Mouse (Mus musculus) lung, postnatal 0 days (tissue): ENCODE data around the gene Cacna2d2. TPM values are rescaled to one million over a fixed set of nuclear protein-coding genes. Genes with fewer than 3 reads are reported as not detected.
A peak's percentile ranks its signal among the peaks of the same experiment; 100 is the strongest.

ENCODE experiments used
- ATAC-seq: fragments of 200-750 bp; cut with Nextera tagmentation; 2 replicates; pipeline ENCODE4 v1.8.0; 2017; ENCODE audit warnings: moderate library complexity
- DNase-seq: peaks from one replicate; pipeline ENCODE4 v3.0.0-alpha.2; 2016; ENCODE audit warnings: low spot score
- H3K27ac ChIP-seq: fragments of 300-500 bp; sonication (generic); 2 replicates; pipeline ENCODE4 v1.5.1; 2014; ENCODE audit warnings: antibody characterized with exemption, mild to moderate bottlenecking, low read length, mixed read lengths
- H3K27me3 ChIP-seq: fragments of 300-500 bp; sonication (generic); replicated peaks from 2 replicates; pipeline ENCODE4 v1.6.1; 2014; ENCODE audit warnings: low read length, mixed read lengths; ENCODE audit not compliant: insufficient read depth
- H3K36me3 ChIP-seq: fragments of 300-500 bp; sonication (generic); 2 replicates; pipeline ENCODE4 v1.6.1; 2014; ENCODE audit warnings: low read length, mixed read lengths; ENCODE audit not compliant: insufficient read depth
- H3K4me1 ChIP-seq: fragments of 300-500 bp; sonication (generic); 2 replicates; pipeline ENCODE4 v1.6.1; 2014; ENCODE audit warnings: antibody characterized with exemption, low read depth, low read length, mixed read lengths; ENCODE audit not compliant: insufficient read depth
- H3K4me2 ChIP-seq: fragments of 300-500 bp; sonication (generic); replicated peaks from 2 replicates; pipeline ENCODE4 v1.6.1; 2014; ENCODE audit warnings: low read depth, mild to moderate bottlenecking, low read length, moderate library complexity, mixed read lengths
- H3K4me3 ChIP-seq: fragments of 300-500 bp; sonication (generic); 2 replicates; pipeline ENCODE4 v1.5.1; 2014; ENCODE audit warnings: low read depth, low read length
- H3K9ac ChIP-seq: fragments of 300-500 bp; sonication (generic); replicated peaks from 2 replicates; pipeline ENCODE4 v1.6.1; 2014; ENCODE audit warnings: low read depth, mild to moderate bottlenecking
- H3K9me3 ChIP-seq: fragments of 300-500 bp; sonication (generic); 2 replicates; pipeline ENCODE4 v1.6.1; 2016; ENCODE audit warnings: low read length, mixed read lengths
- CTCF ChIP-seq: IDR thresholded peaks from 2 replicates; pipeline ENCODE4 v1.5.1; 2016; ENCODE audit warnings: antibody characterized with exemption, mild to moderate bottlenecking
- EP300 ChIP-seq: IDR thresholded peaks from 2 replicates; pipeline ENCODE4 v1.6.1; 2016; ENCODE audit warnings: antibody characterized with exemption, mild to moderate bottlenecking, control low read depth
- WGBS: fragments of 180-500 bp; shearing (Covaris S2); extraction: QIAGEN DNeasy Blood & Tissue Kit; methylation state at CpG from one replicate; pipeline ENCODE4 v1.1.7; 2014; 5-methylcytosine and 5-hydroxymethylcytosine counted together
- polyA plus RNA-seq: library from polyadenylated mRNA; unstranded; fragments of >200 nt; fragmentation: Nextera tagmentation; extraction: Ambion mirVana; gene quantifications from 2 replicates; pipeline ENCODE4 v1.2.1, GENCODE M21; 2015

Cacna2d2 gene
- polyA plus RNA-seq, 1 experiment from 2014 or later, result 0.04 TPM

DNA sequence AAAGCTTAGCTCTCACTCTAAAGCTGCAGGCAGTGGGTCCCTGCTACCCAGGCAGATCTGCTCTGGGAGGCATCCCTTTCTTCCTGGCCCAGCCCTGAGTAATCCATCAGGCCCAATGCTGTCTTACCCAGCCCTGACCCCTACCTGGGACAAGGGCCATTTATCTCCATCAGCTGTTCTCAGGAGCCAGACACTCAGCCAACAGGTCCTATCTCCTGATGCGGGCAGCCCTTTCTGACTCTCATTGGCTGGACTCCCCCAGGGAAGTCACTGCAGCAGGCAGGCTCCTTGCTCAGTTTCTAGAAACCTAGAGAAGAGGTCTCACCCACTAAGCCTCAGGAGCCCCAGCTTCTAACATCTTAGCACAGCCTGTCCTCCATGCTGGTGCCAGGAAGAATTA is 31.1 kb upstream of the Cacna2d2 start:
- Histone ChIP-seq H3K4me3 (no peak overlapping the region), H3K27ac (no peak overlapping the region), H3K9ac (no peak overlapping the region), H3K4me2 (no peak overlapping the region), H3K9me3 (no peaks in the 10 kb centered on the region), H3K27me3 (no peaks in the 10 kb centered on the region), H3K4me1 (no peaks in the 10 kb centered on the region), H3K36me3 (no peaks in the 10 kb centered on the region)
- ATAC-seq, result no peak
- no peak for DNase-seq
- WGBS, result 40% methylated on average over 1 of the region's 1 CpGs
- TF ChIP-seq CTCF (no peak), EP300 (no peak)

DNA sequence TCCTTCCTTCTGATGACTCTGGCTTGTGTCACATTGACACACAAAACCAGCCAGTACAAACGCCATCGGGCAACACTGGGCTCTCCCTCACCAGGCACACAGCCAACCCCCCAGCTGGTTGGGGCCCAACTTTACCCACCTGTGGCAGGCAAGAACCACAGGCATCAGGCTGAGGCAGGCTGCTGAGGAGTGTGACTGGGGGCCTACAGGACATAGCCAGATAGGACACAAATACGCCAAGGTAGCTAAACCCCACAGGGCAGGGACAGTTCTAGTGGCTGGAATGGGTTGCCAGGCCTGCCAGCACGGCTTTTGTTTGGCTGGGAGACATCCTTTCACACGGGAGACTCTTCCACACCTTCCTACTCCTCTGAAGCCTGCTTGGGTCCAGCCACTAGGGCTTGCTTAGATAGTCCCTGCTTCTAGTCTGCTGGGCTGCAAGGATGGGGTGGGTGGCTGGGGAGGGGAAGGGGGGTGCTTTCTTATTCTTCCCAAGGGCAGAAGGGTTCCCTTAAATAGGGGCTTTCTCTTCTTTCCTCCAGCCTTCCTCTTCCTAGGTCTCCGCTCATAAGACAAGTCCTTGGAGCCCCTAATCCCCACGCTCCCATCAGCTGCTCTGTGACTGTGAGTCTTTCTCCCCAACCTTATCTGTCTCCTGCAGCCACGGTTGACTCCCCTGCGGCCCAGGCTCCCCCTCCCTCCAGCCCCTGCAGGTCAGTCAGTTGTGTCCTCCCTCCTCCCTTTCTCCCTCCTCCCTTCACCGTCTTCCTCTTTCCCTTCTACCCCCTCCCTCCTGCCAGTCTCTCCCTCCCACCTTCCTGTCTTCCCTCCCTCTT is 29.9 kb upstream of the Cacna2d2 start:
- Histone ChIP-seq H3K9ac (no peak overlapping the region), H3K27ac (no peak overlapping the region), H3K4me1 (no peaks in the 10 kb centered on the region), H3K36me3 (no peaks in the 10 kb centered on the region), H3K27me3 (no peaks in the 10 kb centered on the region), H3K4me2 (no peak overlapping the region), H3K9me3 (no peaks in the 10 kb centered on the region), H3K4me3 (no peak overlapping the region)
- ATAC-seq (no peak), DNase-seq (no peak)
- WGBS, result 35% methylated on average over 10 of the region's 10 CpGs
- TF ChIP-seq EP300 (no peak), CTCF (no peak)

DNA sequence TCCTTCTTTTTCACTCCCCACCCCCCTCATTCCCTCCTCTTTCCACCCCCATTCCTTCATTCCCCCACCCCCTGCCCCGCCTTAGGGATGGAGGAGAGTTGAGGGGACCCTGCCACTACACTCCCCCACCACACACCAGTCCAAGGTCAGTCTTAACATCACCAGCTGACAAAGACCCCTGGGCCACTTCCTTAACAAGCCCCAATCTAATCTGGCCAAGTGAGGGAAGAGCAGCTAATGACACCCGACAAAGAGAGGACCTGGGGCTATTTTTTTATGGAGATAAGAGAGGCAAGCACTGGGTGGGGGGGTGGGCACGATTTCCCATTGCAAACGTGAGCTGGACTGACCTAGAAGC is 29.3 kb upstream of the Cacna2d2 start:
- no peaks in the 10 kb centered on the region for H3K36me3 ChIP-seq
- H3K4me2 ChIP-seq, result no peak overlapping the region
- no peaks in the 10 kb centered on the region for H3K9me3 ChIP-seq
- H3K9ac ChIP-seq, result no peak overlapping the region
- no peak for DNase-seq
- H3K4me3 ChIP-seq, result no peak overlapping the region
- WGBS, result 8% methylated on average over 4 of the region's 4 CpGs
- no peaks in the 10 kb centered on the region for H3K4me1 ChIP-seq
- no peak overlapping the region for H3K27ac ChIP-seq
- TF ChIP-seq EP300, result no peak
- no peak for TF ChIP-seq CTCF
- ATAC-seq, result no peak
- no peaks in the 10 kb centered on the region for H3K27me3 ChIP-seq

DNA sequence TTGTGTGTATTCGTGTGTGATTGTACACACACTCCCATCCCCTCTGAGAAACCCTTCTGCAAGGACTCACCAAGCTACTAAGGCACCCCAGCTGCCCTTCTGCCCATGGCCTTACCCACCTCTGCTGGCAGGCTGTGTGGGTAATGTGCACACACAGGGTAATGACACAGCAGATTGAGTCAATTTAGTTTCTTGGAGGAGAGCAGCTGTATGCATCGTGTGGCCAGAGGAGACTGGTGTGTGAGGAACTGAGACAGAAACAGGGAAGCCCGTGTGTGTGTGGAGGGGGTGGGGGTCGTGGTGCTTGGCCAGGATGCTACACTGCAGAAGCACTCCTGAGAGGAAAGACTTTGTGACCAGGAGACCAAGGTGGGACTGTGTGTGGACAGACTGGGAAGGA is 27.0 kb upstream of the Cacna2d2 start:
- Histone ChIP-seq H3K36me3 (no peaks in the 10 kb centered on the region), H3K9me3 (no peaks in the 10 kb centered on the region), H3K9ac (no peak overlapping the region), H3K4me2 (no peak overlapping the region), H3K27ac (no peak overlapping the region), H3K4me1 (no peaks in the 10 kb centered on the region), H3K27me3 (peaks cover 5% of the 10 kb centered on the region; the same call in 1 of the 2 replicates), H3K4me3 (no peak overlapping the region)
- DNase-seq, result no peak
- WGBS, result 54% methylated on average over 4 of the region's 4 CpGs
- TF ChIP-seq CTCF (no peak), EP300 (no peak)
- no peak for ATAC-seq

DNA sequence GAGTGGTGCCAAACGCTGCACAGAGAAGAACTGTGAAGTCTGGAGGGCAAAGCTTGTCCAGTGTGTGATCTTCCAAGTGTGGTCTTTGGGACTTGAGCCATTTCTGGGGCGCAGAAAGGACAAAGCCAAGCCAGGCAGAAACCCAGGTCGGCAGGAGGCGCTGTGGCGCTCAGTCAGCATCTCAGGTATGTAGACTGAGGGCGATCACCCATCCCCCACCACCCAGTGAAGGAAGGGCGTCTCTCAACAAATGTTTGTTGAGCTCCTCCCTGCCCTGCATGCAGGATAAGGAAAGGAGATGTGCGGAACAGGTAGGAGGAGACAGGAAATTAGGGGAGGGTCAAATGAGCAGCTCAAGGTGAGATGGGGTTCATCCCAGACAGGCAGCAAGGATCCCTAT is 24.8 kb upstream of the Cacna2d2 start:
- peaks cover 26% of the 10 kb centered on the region for H3K27me3 ChIP-seq

DNA sequence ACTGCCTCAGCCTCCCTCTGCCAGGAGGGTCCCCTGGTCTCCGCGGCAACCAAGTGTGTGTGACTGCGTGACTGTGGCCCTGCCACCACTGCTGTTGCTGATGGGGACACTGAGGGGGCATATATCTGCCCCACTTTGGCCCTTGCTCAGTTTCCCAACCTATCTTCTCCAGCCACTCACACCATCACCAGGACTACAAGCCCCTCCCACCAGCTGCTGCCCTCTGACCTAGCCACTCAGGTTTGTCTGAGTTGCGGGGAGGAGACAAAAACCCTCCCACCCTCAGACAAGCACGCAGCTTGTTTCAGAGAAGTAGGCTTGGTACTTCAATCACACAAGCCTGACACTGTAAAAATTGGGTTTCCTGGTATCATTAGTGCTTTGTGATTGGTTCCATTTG is 24.0 kb upstream of the Cacna2d2 start:
- no peaks in the 10 kb centered on the region for H3K9me3 ChIP-seq
- ATAC-seq (no peak), DNase-seq (no peak)
- no peaks in the 10 kb centered on the region for H3K36me3 ChIP-seq
- H3K27ac ChIP-seq, result no peak overlapping the region
- H3K9ac ChIP-seq, result no peak overlapping the region
- H3K4me2 ChIP-seq, result no peak overlapping the region
- no peaks in the 10 kb centered on the region for H3K4me1 ChIP-seq
- WGBS, result 19% methylated on average over 5 of the region's 5 CpGs
- H3K4me3 ChIP-seq, result no peak overlapping the region
- TF ChIP-seq CTCF, result no peak
- TF ChIP-seq EP300, result no peak
- H3K27me3 ChIP-seq, result peaks cover 26% of the 10 kb centered on the region

More for the DNA sequence above, 24.8 kb upstream of the Cacna2d2 start:
- DNase-seq (no peak), ATAC-seq (no peak)
- no peaks in the 10 kb centered on the region for H3K9me3 ChIP-seq
- no peak overlapping the region for H3K4me3 ChIP-seq
- no peak overlapping the region for H3K9ac ChIP-seq
- H3K36me3 ChIP-seq, result no peaks in the 10 kb centered on the region
- no peaks in the 10 kb centered on the region for H3K4me1 ChIP-seq
- TF ChIP-seq CTCF (peak; percentile 55), EP300 (no peak)
- 6% methylated on average over 8 of the region's 8 CpGs for WGBS
- H3K4me2 ChIP-seq, result no peak overlapping the region
- no peak overlapping the region for H3K27ac ChIP-seq
